Mouse (Mus musculus) T-cell, adult 2 months (primary cell): ENCODE data around the gene Suv39h2.

Experiments
- DNase-seq: peaks from one replicate; pipeline ENCODE4 v3.0.0; 2022; ENCODE audit warnings: low spot score

The Suv39h2 gene

DNA sequence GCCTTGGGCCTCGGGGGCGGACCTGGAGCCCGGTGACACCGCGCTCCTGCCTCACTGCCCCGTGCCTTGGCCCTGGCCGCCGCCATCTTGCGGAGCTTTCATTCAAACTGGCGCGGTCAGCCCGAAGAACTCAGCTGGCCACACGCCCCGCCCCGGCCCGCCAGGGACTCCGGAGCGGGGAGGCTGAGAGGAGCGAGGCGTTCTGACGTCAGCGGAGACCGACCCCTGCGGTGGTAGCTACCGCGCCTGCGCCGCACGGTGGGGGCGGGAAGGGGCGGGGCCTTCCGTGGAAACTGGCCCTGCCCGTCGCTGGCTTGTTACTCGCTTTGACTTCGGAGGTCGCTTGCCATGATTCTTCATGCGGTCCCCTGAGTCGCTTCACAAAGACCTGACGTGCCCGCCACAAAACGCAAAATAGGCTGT, at the start of gene Suv39h2:
Suv39h2 (minus strand) TSS at position 171 of the 423 bp plus-strand sequence.
- DNase-seq: peak; percentile 96

DNA sequence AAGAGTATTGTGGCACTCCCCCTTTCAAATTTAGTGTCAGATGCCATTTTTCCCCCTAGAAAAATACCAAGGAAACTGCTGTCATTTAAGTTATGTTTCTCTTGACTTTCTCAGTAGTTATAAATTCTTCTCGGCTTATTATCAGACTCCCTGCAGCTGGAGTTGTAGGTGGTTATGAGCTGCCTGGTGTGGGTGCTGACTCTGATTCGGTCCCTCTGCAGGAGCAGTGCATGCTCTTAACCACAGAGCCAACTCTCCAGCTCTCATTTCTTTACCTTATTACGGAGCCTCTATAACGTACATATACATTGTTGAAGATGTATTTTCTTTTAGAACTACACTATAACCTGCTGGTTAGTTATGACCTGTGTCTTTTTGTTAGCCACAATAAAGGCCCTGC, 47.7 kb upstream of the Suv39h2 start:
- DNase-seq: no peak

DNA sequence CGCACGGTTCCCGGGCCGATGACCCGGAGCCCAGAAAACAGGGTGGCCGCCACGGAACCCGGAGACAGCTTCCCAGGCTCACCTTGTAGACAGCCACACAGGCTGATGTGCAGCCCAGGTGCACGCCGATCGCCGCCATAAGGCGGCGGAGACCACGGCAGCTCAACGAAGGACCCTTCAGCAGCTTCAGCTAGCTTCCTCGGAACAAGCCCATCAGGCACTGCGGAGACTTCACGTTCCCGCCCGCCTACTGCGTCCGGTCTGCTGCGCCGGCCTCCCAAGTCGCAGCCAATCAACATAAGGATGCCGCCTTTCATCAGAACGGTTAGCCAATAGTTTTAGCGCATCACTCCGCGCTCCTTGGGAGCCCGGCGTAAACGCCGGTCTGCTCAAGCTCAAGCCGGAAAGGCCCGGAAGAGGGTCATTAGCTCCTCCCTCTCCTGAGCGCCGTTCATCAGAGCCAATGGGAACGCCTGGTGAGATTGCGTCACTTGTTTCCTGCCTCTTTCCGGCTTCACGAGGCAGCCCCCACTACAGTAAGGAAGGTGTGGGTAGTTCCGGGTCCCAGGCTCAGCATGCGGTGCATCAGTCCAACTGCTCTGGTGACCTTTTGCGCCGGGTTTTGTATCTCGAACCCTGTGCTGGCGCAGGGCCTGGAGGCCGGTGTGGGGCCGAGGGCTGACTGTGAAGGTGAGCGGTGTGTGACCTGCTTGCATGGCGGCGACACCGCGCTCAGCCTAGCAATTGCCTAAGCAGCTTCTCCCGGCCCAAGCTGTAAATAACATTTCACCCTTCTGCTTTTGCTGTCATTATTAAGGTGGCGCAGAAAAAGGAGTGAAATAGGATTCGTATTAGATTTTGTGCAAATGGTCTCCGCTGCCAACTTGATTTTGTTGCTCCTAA, 38.0 kb upstream of the Suv39h2 start, which contains the start of the genes Gm45902, Hspa14 and Cdnf:
Gm45902 (minus strand) TSS at position 239 of the 903 bp plus-strand sequence.
Hspa14 (minus strand) TSS at position 263 of the 903 bp plus-strand sequence.
Cdnf (plus strand) TSS at position 479 of the 903 bp plus-strand sequence.
- DNase-seq: peak; percentile 98

DNA sequence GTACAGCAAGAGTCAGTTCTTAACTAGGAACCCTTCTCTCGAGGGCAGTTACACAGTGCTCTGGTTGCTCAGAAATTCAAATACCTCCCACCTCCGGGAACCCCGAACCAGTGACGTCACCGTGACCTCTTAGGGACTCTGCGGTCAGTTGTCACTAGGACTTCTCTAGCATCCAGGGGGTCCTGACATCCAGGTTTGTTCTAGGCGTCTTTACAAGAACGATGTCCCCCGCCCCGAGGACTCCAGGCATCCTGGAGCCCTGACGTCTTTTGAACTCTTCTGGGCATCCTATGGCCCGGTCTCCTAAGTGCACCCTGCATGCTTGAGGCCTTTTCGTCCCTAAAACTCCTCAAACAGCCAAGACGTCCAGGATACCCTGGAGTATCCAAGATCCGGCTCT, 37.2 kb upstream of the Suv39h2 start:
- peak; percentile 24 for DNase-seq

DNA sequence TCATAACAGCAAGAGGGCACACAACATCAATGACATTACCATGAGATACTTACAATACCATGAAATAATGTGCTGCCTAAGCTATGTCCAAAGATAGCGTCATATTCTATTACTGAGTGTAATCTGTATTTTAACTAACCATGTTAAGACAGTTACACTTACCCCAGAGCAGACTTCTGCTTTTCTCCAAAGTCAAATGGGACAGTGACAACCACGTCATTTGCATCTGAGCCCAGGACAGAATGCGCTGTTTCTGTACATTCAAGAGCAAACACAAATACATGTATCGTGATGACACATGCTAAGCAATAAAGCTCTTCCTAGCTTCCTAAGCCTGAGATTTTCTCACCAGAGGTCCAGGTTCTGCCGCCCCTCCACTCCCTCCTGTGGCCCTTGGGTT, 26.1 kb upstream of the Suv39h2 start:
- DNase-seq: no peak

DNA sequence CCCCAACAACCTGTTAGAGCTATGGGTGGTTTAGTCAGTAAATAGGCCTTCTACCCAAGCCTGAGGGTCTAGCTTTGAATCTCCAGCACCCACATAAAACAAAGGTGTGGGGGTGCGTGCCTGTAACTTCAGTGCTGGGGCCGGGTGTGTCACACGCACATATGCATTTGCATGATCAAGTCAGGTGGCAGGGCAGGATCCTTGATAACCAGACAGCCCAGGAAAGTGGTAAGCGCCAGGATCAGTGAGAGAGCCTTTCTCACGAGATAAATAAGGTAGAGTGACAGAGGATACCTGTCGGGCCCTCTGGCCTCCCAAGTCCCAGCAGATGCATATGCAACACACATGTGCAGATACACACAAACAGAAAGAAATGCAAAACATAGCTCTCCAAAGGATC, 24.7 kb upstream of the Suv39h2 start:
- DNase-seq: no peak

DNA sequence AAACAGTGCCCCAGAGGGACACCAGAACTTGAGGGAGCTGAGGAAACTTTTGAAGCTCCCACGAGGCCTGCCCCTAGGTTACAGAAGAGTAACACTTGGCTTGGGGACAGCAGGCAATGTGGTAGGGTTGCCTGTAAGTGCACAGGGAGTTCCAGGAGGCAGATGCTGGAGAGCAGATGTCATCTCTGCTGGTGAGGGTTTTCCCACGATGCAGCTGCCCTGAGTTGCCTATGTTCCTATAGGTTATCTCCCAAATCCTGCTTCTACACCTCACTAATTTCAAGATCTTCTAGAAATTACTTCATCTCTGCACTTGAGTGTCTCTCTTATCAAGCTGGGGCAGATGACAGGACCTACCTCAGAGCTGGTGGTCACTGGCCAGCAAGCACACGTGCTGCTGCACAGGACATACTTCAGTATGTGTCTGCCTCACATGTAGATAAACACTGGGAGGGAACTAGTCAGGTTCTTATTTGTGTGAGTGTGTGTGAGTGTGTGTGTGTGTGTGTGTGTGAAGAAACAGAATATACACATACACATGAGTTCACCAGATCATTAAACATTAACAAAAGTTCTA, 19.1 kb upstream of the Suv39h2 start:
- DNase-seq: no peak

DNA sequence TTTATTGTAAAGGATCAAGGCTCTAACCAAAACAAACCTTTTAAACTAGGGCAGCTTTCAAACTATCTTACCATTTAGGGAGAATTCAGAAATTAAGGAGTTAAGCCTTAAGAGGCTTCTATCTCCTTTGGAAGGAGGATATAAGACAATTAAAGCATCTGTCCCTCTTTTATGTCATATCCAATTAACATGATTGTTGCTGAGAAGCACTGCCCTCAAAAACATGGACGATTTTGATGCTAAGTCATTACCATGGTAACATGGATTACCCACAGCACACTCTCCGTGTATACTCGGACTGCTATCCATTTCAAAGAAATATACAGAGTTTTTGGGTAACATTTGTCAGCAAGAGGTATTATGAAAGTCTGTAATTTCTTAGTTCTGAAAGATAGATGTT, 15.0 kb upstream of the Suv39h2 start:
- no peak for DNase-seq

DNA sequence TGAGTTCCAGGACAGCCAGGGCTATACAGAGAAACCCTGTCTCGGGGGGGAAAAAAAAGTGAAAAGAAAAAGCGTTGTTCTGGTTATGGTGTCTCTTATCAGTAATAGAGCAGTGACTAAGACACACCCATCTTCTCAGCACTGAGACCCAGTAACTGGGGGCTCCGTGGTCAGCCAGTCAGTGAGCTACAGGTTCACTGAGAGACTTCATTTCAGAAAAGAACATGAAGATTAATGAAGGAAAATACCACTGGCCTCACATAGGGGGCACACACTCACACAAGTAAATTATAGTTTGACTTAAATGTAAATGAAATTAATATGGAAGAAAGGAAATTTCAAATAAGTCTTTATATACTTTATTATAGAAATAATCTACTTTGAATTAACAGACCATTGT, 5.4 kb upstream of the Suv39h2 start:
- no peak for DNase-seq

DNA sequence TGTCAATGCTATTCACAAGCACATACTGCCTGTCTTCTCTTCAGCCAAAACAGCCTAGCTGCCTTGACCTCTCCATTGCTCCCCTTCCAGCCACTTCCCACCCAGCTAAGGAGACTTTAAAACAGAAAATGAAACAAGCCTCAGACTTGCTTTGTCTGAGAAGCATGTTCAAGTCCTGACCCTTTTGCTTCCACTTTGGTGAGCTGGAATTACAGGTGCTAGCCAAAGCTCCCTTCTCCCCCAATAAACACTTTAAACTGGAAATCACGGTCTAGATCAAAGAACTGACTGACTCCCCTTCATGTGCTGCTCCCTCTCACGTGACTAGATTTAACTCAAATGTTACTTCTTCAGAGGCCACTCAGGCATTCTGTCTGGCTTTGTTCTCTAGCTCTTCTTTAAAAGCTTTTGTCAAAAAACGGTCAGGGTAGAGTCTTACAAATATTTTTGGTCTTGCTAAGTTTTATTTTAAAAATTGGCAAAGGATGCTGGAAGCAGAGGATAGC, 968 bp upstream of the Suv39h2 start:
- DNase-seq: peak; percentile 10

DNA sequence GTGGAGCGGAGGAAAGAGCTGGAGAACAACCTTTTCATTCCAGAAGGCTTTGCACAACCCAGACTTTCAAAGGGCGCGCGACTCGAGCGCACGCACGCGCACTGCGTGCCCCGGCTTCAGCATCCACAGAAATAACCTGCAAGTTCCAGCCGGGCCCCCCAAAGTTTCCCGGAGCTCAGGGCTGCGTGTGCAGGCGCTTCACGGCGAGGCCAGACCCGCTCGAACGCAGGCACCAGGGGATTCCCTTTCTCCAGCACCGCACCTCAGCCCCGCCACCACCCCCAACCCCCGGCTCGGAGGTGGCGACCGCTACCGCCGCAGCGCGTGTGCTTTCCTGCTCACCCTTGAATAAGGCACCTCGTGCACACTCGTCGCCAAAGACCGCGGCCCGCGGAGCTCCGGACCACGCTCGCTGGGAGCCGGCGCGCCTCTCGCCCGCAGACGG, 448 bp downstream of the Suv39h2 start:
- peak; percentile 60 for DNase-seq

DNA sequence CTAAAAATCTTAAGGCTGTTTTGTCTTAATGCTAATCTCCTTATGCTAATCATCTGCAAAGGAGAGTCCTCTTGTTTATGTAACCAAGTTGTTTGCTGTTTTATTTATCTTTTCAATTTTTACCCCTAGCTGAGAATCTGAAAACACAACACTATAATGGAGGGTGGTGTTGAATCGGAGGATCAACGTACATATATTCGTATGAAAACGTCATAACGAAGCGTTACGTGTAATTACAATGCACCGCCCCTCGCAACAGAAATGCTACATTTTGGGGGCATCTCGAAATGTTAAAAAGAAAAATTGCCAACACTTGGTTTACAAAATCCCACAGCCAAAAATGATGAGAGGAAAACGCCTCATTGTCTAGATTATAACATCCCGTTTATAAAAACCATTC, 940 bp downstream of the Suv39h2 start:
- DNase-seq: peak; percentile 6

DNA sequence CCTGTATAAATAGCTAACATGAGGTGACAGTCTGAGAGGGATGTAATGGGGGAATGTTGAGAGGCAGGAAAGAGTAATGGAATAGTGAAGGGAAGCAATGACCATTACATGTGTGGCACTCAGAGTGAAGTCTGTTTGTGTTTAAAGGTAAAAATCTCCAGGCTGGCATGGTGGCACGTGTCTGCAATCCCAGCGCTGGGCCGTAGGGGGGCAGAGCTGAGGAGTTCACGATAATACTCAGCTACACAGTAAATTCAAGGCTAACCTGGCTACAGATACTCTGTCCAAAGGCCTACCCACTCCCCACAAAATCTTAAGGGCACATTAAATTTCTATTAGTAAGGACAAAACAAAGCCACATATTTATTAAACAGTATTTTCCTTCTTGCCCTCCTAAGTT, 18.2 kb downstream of the Suv39h2 start:
- DNase-seq: no peak

DNA sequence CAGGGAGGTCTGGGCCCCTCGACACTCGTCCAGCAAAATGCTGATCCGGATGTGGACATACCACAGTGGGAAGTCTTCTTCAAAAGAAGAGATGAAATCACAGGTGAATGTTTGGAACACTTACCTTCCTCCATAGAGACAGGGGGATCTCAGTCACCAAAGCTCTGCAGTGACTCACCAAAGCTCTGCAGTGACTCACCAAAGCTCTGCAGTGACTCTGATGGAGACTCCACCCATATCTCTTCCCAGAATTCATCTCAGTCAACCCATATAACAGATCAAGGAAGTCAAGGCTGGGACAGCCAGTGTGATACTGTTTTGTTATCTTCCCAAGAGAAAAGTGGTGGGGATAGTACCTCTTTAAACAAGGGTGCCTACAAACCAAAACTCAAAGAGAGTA, 21.7 kb downstream of the Suv39h2 start:
- no peak for DNase-seq

DNA sequence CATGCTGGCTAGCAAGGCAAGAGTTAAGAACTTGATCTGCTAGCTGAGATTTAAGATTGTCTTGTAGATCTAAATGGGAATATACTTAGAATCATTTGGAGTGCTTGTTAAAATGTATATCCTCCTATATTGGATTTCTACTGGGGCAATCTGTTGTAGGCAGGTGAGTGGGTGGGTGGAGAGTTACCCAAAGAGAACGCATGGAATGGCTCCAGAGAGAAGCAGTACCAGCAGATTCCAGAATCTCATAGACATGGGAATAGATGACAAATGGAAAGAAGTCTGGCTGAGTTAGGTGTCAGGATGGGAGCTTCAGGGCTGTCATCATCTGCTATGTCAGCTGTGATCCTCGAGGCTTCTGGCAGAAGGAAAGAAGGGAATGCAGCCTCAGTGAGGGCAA, 25.4 kb downstream of the Suv39h2 start:
- no peak for DNase-seq

DNA sequence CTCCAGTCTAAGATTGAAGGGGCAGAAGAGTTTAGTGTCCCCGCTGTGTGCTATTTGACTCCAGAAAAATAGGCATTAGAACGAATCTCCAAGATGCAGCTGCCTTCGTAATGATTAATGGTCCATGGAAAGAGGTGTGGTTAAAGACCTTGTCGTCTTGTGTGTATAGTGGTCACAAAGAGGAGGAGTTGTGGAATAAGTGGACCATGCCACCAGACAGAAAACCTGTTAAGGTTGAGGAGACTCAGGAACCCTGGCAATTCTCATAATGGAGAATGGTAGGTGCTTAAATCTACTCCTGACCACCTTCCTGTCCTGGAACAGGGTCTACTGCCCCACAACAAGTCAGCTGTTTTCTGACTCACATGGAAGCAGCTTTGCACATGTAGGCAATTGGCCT, 28.8 kb downstream of the Suv39h2 start:
- DNase-seq: no peak

DNA sequence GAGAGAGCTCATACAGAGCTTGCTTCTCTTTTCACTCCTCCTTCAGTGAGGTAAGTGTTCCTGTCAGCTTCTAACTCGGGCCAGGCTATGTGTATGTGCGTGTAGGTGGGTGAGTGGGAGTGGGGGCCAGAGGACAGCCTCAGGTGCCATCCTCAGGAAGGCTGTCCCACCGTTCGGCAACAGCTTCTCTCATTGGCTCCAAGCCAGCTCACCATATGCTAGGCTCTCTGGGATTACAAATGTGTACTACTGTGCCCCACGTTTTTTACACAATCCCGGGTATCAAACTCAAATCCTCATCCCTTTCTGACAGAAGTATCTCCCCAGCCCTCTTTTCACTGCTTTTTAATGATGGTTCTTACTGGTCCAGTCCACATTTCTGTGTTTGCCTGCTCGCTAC, 30.6 kb downstream of the Suv39h2 start:
- no peak for DNase-seq

DNA sequence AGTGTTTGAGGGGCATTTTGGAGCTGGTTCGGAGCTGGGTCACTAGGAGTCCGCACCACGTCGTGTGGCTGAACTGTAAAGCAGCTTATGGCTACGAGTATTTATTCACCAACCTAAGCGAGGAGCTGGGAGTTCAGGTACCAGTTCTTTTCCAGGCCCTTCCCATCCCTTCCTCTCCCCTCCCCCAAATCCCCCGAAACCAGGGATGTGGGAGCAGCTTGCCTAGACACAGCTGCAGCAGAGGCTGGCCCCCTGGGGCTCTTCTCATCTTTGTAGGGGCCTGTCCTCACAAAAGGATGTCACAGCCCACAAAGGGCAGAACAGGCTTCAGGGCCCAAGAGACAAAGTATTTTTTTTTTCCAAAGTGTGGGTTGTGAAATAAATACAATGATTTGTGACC, 36.9 kb downstream of the Suv39h2 start:
- DNase-seq: no peak

DNA sequence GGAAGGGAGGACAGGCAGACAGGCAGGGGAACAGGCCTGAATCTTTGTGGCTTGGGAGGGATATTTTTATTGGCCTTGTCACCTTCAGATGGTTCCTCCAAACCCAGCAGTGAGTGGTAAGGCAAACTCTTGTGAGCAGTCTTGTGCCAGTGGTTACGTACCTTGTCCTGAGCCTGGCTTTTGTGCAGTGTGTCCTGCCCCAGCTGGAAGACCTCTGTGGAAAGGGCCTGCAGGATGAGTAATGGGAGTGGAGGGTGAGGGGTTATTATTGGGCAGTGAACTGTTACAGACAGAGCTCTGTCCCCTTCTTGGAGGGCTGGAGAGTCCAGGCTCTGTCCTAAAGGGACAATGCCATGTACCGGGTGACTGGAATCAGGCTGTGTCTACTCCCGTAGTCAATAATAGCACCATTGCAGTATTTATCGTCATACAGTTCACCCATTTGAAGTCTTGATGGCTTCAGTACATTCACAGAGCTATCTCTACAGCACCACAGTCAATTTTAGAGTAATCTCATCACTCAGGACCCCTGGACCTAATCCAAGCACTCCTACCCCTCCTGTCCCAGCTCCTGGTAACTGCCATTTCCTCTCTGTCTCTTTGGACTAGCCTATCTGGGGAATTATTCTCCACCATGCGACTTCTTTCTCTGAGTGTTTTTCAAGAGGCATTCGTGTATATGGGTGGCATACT, 39.3 kb downstream of the Suv39h2 start:
- DNase-seq: no peak

DNA sequence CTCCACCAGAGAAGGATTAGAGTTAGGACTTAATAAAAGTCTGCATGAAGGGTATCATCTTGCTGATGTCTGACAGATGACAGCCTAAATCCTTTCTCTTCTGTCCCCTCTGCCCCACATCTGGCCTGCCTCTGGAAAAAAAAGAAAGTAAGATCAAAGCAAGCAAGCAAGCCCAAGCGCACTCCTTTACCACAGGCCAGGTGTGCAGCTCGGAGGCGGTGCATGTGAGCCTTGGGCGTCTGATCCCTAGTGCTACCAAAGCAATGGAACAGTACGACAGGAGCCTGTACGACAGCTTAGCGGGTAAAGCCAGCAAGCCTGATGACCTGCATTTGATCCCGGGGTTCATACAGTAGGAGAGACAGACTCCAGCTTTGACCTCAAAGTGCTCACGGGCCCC, 43.9 kb downstream of the Suv39h2 start:
- no peak for DNase-seq

DNA sequence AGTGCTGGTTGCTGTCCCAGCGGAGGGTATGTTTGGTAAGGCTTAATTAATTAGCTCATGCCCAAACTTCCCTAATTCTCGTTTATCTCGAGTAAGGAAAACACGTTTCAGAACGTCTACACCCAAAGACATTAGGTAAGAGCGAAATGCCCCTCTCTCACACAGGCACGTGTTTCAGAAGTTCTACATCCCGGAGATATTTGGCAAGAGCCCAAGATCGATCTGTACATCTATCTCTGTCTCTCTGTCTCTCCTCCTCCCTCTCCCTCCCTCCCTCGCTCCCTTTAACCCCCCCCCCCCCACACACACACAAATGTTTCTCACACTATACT, 50.3 kb downstream of the Suv39h2 start:
- DNase-seq: no peak

DNA sequence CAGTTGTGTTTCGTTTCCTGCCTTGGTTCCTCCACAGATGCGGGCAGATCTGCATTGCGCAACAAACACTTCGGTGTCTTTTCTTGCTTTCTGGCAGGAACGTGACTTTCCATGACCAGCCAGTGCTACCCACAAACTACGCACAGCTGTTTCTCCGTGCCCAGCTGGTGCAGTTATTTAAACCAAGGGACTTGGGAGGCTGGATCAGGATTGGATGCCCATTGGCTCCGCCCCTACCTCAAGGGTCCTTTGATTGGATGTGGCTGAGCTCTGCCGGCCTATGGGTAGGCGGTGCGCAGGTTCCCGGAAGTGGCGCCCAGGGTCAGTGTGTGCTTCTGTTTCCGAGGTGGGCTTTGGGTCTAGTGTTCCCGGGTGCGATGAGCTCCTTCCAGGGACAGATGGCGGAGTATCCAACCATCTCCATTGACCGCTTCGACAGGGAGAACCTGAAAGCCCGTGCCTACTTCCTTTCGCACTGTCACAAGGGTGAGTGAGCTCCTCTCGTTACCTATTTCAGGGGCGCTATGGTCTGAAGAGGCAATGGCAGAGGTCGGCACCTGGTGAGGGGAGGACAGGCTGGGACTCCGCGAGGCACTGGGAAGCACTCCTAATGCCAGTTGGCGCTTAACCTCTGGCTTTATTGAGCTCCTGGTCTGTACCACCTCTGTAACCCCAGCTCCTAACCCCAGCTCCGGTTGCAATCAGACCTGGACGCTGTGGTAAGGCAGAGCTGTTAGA, 50.8 kb downstream of the Suv39h2 start, which contains the start of gene Dclre1c:
Dclre1c (plus strand) TSS at position 291 of the 738 bp plus-strand sequence.
- peak; percentile 95 for DNase-seq
